In genomic region chr5:125395008-125395407, GRCm38 (mm10) we compare ENCODE assay signal across 9 mouse cellular contexts. TPM values are rescaled to one million over a fixed set of nuclear protein-coding genes. Genes with fewer than 3 reads are reported as not detected.
DNase-seq lines count a peak whose midpoint lies in the region; ATAC-seq and TF ChIP-seq lines count a peak whose summit lies in the region.
"Had no signal": no experiment of that assay in that cellular context is flagged by ENCODE, and none has a peak within 500 bp of the region (broad histone marks: within the 10 kb centered on the region; RNA-seq: fewer than 3 reads in every experiment).

No protein-coding gene starts in this region.

- no peak for TF ChIP-seq POLR2A in small intestine, adult 2 months (IDR thresholded peaks at IDR 0.05; ENCODE audit: low read depth, low read length)

- no peak overlapping the region for H3K4me3 ChIP-seq in lung, embryonic 16.5 days (ENCODE audit: low read length)
- H3K4me3 ChIP-seq in forebrain, embryonic 11.5 days (ENCODE audit: low read depth, low read length): no peak overlapping the region
- H3K4me3 ChIP-seq in limb, embryonic 12.5 days (replicated peaks): no peak overlapping the region
- H3K4me3 ChIP-seq in small intestine, adult 2 months (ENCODE audit: low read depth, low read length): no peak overlapping the region

- peak overlapping the region; percentile 100; the same call in 1 of the 2 replicates for H3K27ac ChIP-seq in lung, embryonic 16.5 days (ENCODE audit: low read length)
- peak overlapping the region; percentile 98 for H3K27ac ChIP-seq in forebrain, embryonic 11.5 days (ENCODE audit: low read depth, low read length)
- peak overlapping the region; percentile 99 for H3K27ac ChIP-seq in limb, embryonic 12.5 days
- 0 out of 2 replicates have a peak overlapping the region, but pooled peaks have one; percentile 38 for H3K27ac ChIP-seq in small intestine, adult 2 months (ENCODE audit: insufficient read depth, low read depth, low read length)

- 55% methylated on average over 3 of the region's 3 CpGs for WGBS in lung, embryonic 16.5 days
- 43% methylated on average over 3 of the region's 3 CpGs for WGBS in forebrain, embryonic 11.5 days
- WGBS in limb, embryonic 12.5 days: 72% methylated on average over 3 of the region's 3 CpGs
- 44% methylated on average over 3 of the region's 3 CpGs for WGBS in small intestine, adult 2 months

- no peak for TF ChIP-seq CTCF in small intestine, adult 2 months (IDR thresholded peaks at IDR 0.05; ENCODE audit: extremely low read depth, insufficient read length, insufficient replicate concordance, low read depth, low read length)

- H3K9me3 ChIP-seq in lung, embryonic 16.5 days (ENCODE audit: control insufficient read depth, low read length): no peaks in the 10 kb centered on the region
- no peaks in the 10 kb centered on the region for H3K9me3 ChIP-seq in forebrain, embryonic 11.5 days (ENCODE audit: control insufficient read depth, low read length)
- no peaks in the 10 kb centered on the region for H3K9me3 ChIP-seq in limb, embryonic 12.5 days

- H3K4me2 ChIP-seq in lung, embryonic 16.5 days (ENCODE audit: low read depth, low read length): peak overlapping the region; percentile 56
- H3K4me2 ChIP-seq in forebrain, embryonic 11.5 days (ENCODE audit: low read depth, low read length, severe bottlenecking): peak overlapping the region; percentile 47; the same call in 1 of the 2 replicates
- peak overlapping the region; percentile 63 for H3K4me2 ChIP-seq in limb, embryonic 12.5 days

- H3K9ac ChIP-seq in lung, embryonic 16.5 days (ENCODE audit: low read length): no peak overlapping the region; the same call in 1 of the 2 replicates
- peak overlapping the region; percentile 58; the same call in 1 of the 2 replicates for H3K9ac ChIP-seq in forebrain, embryonic 11.5 days (ENCODE audit: low read length)
- H3K9ac ChIP-seq in limb, embryonic 12.5 days (replicated peaks): no peak overlapping the region

- no peak for ATAC-seq in lung, embryonic 16.5 days (ENCODE audit: low read depth)
- ATAC-seq in forebrain, embryonic 11.5 days (replicated peaks; ENCODE audit: low FRiP score): no peak
- ATAC-seq in limb, embryonic 12.5 days (ENCODE audit: insufficient number of reproducible peaks, insufficient read depth, low FRiP score, low TSS enrichment, low read depth): no peak; the same call in 1 of the 2 replicates

- DNase-seq in lung, postnatal 36 days: no peak
- DNase-seq in forebrain, embryonic 11.5 days (ENCODE audit: low spot score): no peak
- DNase-seq in thymus, postnatal 10 days (ENCODE audit: low spot score in 2 of 2): no peak
- DNase-seq in left cerebral cortex, adult 9 months (ENCODE audit: low spot score in 2 of 2): no peak
- DNase-seq in spleen, postnatal 36 days (ENCODE audit: low spot score in 2 of 2): no peak
- DNase-seq: right cerebral cortex, postnatal 14 days had no signal

- H3K4me1 ChIP-seq in lung, embryonic 16.5 days (replicated peaks; ENCODE audit: control insufficient read depth, insufficient read depth, low read length): peaks cover 35% of the 10 kb centered on the region
- H3K4me1 ChIP-seq in forebrain, embryonic 11.5 days (replicated peaks; ENCODE audit: control insufficient read depth, insufficient read depth, low read length): peaks cover 18% of the 10 kb centered on the region
- H3K4me1 ChIP-seq in limb, embryonic 12.5 days (replicated peaks): peaks cover 29% of the 10 kb centered on the region
- H3K4me1 ChIP-seq in small intestine, adult 2 months (ENCODE audit: control insufficient read depth, insufficient read depth, insufficient read length, low read length): peaks cover 12% of the 10 kb centered on the region

- H3K27me3 ChIP-seq in lung, embryonic 16.5 days (ENCODE audit: control insufficient read depth, insufficient read depth, low read depth, low read length): no peaks in the 10 kb centered on the region
- H3K27me3 ChIP-seq in forebrain, embryonic 11.5 days (ENCODE audit: control insufficient read depth, insufficient read depth, low read length): no peaks in the 10 kb centered on the region
- H3K27me3 ChIP-seq in limb, embryonic 12.5 days: no peaks in the 10 kb centered on the region
- H3K27me3 ChIP-seq in small intestine, adult 2 months (ENCODE audit: control insufficient read depth, insufficient read depth, low read length): no peaks in the 10 kb centered on the region

- no peaks in the 10 kb centered on the region for H3K36me3 ChIP-seq in lung, embryonic 16.5 days (ENCODE audit: control insufficient read depth, insufficient read depth, low read length)
- no peaks in the 10 kb centered on the region for H3K36me3 ChIP-seq in forebrain, embryonic 11.5 days (ENCODE audit: control insufficient read depth, insufficient read depth, low read length)
- H3K36me3 ChIP-seq in limb, embryonic 12.5 days: no peaks in the 10 kb centered on the region
- H3K36me3 ChIP-seq in small intestine, adult 2 months (ENCODE audit: control insufficient read depth, insufficient read depth, low read length): no peaks in the 10 kb centered on the region

RNA-seq across cellular contexts. Expression of gene Ubc, which starts 5.0 kb away (rescaled TPM):
- polyA plus RNA-seq in lung, embryonic 16.5 days (2015; fragmentation: Nextera tagmentation; extraction: Ambion mirVana): 1,152 and 1,205 TPM in 2 replicates
- polyA plus RNA-seq in forebrain, embryonic 11.5 days (2014; fragmentation: Nextera tagmentation; extraction: Ambion mirVana): 1,042 and 1,121 TPM in 2 replicates
- 1,024 and 1,053 TPM in 2 replicates for polyA plus RNA-seq in limb, embryonic 12.5 days (2016; fragmentation: Nextera tagmentation; extraction: Ambion mirVana)
- polyA plus RNA-seq in small intestine, adult 2 months (2012; rRNA removed): 327 and 848 TPM in 2 replicates

RNA-seq across cellular contexts. Expression of gene Gm10382, which starts 5.9 kb away (rescaled TPM):
- polyA plus RNA-seq in lung, embryonic 16.5 days (2015; fragmentation: Nextera tagmentation; extraction: Ambion mirVana): 0.29 and 0.36 TPM in 2 replicates
- 0.23 and 0.65 TPM in 2 replicates for polyA plus RNA-seq in forebrain, embryonic 11.5 days (2014; fragmentation: Nextera tagmentation; extraction: Ambion mirVana)
- 0.39 and 0.46 TPM in 2 replicates for polyA plus RNA-seq in limb, embryonic 12.5 days (2016; fragmentation: Nextera tagmentation; extraction: Ambion mirVana)
- 0.08 and 0.15 TPM in 2 replicates for polyA plus RNA-seq in small intestine, adult 2 months (2012; rRNA removed)

RNA-seq across cellular contexts. Expression of gene Dhx37, which starts 38.9 kb away (rescaled TPM):
- polyA plus RNA-seq in lung, embryonic 16.5 days (2015; fragmentation: Nextera tagmentation; extraction: Ambion mirVana): 10.1 and 10.6 TPM in 2 replicates
- polyA plus RNA-seq in forebrain, embryonic 11.5 days (2014; fragmentation: Nextera tagmentation; extraction: Ambion mirVana): 15.7 and 16.4 TPM in 2 replicates
- polyA plus RNA-seq in limb, embryonic 12.5 days (2016; fragmentation: Nextera tagmentation; extraction: Ambion mirVana): 16.1 and 16.5 TPM in 2 replicates
- 10.1 and 13.2 TPM in 2 replicates for polyA plus RNA-seq in small intestine, adult 2 months (2012; rRNA removed)

RNA-seq across cellular contexts. Expression of gene Bri3bp, which starts 46.4 kb away (rescaled TPM):
- 29.1 and 31.9 TPM in 2 replicates for polyA plus RNA-seq in lung, embryonic 16.5 days (2015; fragmentation: Nextera tagmentation; extraction: Ambion mirVana)
- 44.1 TPM in 2 replicates for polyA plus RNA-seq in forebrain, embryonic 11.5 days (2014; fragmentation: Nextera tagmentation; extraction: Ambion mirVana)
- polyA plus RNA-seq in limb, embryonic 12.5 days (2016; fragmentation: Nextera tagmentation; extraction: Ambion mirVana): 40.3 and 40.7 TPM in 2 replicates
- polyA plus RNA-seq in small intestine, adult 2 months (2012; rRNA removed): 28.5 and 33.5 TPM in 2 replicates

RNA-seq across cellular contexts. Expression of gene Scarb1, which starts 54.1 kb away (rescaled TPM):
- 65.9 and 66.6 TPM in 2 replicates for polyA plus RNA-seq in lung, embryonic 16.5 days (2015; fragmentation: Nextera tagmentation; extraction: Ambion mirVana)
- 43.7 and 45.7 TPM in 2 replicates for polyA plus RNA-seq in forebrain, embryonic 11.5 days (2014; fragmentation: Nextera tagmentation; extraction: Ambion mirVana)
- 36.0 and 36.5 TPM in 2 replicates for polyA plus RNA-seq in limb, embryonic 12.5 days (2016; fragmentation: Nextera tagmentation; extraction: Ambion mirVana)
- polyA plus RNA-seq in small intestine, adult 2 months (2012; rRNA removed): 19.4 and 70.2 TPM in 2 replicates

Comparison
In these comparisons a context has a peak if more than half of its experiments do, and no peak if none do; other contexts are left out.
1. H3K27ac ChIP-seq: peak in every context shown above with its lines; median percentile 100 in lung, embryonic 16.5 days; 99 in limb, embryonic 12.5 days; 98 in forebrain, embryonic 11.5 days; 38 in small intestine, adult 2 months.